Mouse (Mus musculus) thymus, postnatal 14 days (tissue): ENCODE measurements at regions not wholly inside any gene's neighbourhood (a gene's known extent, or its start where the extent isn't known, plus 50 kb on each side); places are given as distances from the start of the nearest gene placed in this dataset.

Source experiments
- DNase-seq: peaks from one replicate; pipeline ENCODE4 v3.0.0; 2021

DNA sequence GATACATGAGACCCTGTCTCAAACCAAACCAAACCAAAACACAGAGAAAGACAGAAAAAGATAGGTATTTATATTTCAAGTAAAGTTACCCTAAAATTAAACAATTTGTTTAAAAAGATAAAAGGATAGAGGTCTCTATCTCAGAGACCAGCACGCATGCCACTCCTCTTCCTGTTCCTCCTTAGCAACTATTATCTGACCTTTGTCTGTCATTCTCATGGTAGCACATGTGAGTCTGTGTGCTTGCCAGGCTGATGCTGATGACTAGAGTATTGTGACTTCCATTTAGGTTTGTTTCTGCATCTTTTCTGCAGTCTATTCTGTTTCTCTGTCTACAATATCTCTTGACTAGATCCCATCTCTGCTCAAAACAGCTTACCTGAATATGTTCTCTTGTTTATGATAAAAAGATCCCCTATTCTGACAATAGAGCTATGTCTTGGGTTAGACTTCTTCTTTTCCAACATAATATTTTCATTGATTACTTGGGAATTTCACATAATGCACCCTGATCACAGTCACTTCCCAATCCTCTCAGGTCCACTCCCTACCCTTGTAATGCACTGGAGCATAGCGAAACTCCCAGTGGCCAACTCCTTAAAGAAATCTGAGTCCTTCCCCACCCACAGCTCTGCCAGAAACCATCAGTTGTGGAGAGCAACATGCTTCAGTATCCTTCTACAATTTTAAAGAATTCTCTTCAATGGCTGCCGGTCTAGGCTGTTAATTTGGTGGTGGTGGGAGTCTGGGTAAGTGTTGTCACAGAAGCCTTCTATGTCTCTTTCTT, 115.7 kb upstream of the Nrp1 start:
- DNase-seq = no peak

- no peak for DNase-seq
These were observed 106.7 kb upstream of the Nrp1 start for GRCm38 (mm10) chr8:128251723-128252122.

DNA sequence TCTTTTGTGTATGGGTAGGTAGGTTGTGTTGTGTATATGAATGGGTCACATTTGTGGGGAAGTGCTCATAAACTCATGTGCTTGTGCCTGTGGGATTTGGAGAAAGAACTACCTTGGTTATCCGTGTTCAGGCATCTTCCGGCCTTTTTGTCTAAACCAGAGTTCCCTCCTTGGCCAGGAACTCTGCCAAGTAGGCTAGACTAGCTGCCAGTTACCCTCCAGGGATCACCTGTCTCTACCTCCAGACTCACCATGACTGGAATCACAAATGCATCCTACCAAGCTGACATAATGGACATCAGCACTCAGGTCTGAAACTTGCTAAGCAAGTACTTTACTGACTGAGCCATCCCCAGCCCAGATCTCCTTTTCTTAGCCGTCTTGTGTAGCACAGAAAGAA, 97.6 kb upstream of the Nrp1 start:
- no peak for DNase-seq

GRCm38 (mm10) chr8:128261367-128261766, 97.0 kb upstream of the Nrp1 start:
- no peak for DNase-seq

DNA sequence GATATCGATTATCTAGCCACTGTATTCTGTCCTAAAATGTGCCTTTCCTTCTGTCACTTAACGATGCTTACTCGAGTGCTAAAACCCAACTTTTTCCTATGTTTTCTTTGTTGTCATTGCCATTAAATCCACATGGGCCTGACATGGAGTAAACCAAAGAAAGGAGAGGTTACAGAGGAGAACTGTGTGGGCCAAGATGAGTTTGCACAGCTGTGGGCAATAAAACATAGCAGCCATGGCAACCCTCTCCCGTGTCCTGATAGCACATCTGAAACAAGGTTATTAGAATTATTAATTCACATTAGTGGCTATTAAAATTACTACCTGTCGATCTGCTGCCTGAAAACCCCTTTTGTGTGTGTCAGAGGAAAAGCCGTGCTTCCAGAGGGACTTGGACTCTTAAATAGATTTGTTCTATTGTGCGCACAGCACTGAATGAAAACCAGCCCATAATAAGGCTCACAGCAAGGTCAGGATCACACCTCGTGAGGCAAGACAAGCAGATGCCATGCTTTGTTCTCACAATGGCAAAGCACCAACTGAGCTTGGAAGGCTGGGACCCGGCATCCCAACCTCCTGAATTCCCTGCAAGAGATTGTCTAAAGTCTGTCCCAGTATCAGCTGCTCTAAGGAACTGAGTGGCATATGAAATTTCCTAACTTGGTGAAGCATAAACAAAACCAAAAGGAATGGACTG, 95.0 kb upstream of the Nrp1 start:
- DNase-seq = no peak

GRCm38 (mm10) chr8:128267261-128267660, 91.1 kb upstream of the Nrp1 start:
- DNase-seq = no peak

GRCm38 (mm10) chr8:128268010-128268409, 90.4 kb upstream of the Nrp1 start:
- no peak for DNase-seq

DNA sequence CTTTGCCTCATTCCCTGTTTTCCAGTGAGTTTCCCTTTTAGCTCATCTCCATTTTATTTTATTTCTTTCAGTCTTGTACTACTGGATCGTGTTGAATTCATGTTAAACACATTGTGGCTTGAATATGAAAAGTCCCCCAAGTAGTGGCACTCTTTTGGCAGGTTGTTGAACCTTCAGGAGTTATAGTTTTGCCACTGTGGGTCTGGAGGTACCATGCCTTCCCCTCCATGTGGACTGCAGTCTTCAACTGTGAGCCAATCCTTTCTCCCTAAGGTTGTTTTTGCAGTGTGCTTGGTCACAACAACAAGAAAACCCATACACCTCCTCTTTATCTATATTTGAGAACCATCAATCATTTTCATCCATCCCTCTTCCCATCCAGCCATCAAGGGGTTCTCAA, 88.9 kb upstream of the Nrp1 start:
- DNase-seq = no peak

- no peak for DNase-seq
These were observed 85.5 kb upstream of the Nrp1 start for GRCm38 (mm10) chr8:128272866-128273344.

- no peak for DNase-seq
These were observed 81.9 kb upstream of the Nrp1 start for GRCm38 (mm10) chr8:128276475-128276874.

DNA sequence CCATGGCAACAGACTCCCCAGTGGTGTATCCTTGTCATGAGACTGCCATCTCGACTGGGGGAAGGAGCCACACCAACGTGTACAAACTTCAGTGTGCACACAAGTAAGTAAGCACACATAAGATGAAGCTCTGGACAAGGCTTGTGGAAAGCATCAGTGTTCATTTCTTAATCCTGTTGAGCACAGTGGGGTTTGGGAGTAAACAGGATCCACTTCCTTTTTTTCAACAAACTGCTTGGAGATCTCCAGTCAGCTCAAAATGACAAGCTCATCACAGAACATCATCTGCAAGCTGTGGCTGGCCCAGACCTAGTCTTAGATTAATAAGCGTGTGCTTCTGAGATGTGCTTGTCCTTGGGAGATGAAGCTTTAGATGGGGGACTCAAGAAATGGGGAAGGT, 75.6 kb upstream of the Nrp1 start:
- DNase-seq = no peak

- no peak for DNase-seq
These were observed 75.0 kb upstream of the Nrp1 start for GRCm38 (mm10) chr8:128283365-128283764.

- DNase-seq = no peak
These were observed 73.6 kb upstream of the Nrp1 start for GRCm38 (mm10) chr8:128284816-128285215.

- no peak for DNase-seq
These were observed 68.3 kb upstream of the Nrp1 start for GRCm38 (mm10) chr8:128290076-128290475.

- DNase-seq = no peak
These were observed 66.0 kb upstream of the Nrp1 start for GRCm38 (mm10) chr8:128292394-128292793.

DNA sequence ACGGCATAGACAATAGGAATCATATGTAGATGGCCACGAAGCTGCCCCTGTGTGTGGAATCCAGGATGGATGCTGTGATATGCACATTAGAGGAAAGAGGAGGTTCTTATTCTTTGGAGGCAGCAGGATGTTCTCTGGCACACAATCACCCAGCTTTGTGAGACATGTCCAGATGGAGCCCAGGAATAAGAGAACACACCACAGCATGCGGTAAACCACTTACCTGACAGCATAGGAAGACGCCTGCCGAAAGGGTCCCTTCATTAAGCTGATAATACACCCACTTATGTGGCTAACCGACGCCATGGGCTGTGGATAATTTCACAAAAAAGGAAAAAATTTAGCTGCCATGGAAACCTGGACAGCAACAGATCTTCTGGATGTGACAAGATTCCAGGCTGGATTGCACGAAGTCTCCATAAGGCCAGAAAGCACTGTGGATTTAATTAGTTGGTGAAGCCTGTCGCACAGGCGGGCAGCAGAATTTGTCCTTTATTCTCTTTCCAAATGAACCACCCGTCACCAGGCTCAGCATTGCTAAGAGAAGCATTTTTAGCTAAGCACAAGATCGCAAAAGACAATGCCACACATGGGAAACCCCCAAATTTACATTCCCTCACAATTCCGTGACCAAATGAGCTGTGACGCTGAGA, 61.5 kb upstream of the Nrp1 start:
- no peak for DNase-seq

DNA sequence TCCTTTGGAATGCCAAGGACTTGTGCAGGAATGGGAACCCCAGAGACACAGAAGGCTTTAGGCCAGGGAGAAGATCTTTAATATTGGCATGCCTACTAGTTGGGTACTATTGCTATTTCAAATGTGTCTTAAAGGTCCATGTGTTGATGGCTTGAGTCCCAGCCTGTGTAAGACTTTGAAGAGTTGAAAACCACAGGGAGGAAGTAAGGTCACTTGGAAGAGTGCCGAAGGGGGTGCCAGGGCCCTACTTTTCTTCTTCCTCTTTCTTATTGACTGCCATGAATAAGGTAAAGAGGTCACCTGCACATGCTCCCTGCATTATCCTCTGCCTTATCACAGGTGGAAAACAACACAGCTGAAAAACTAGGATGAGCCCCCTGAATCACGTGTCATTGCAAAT, 56.1 kb upstream of the Nrp1 start:
- DNase-seq = no peak
